Mouse (Mus musculus) spleen, adult 2 months (tissue): Measurements from ENCODE around the gene Fgfr2.

Source experiments
- CTCF ChIP-seq: fragments of 200-500 bp; IDR thresholded peaks from 2 replicates; pipeline ENCODE4 v1.5.1; 2011; ENCODE audit warnings: mild to moderate bottlenecking, inconsistent platforms; ENCODE audit not compliant: insufficient read depth, insufficient read length, insufficient replicate concordance; ENCODE audit errors: extremely low read depth
- POLR2A ChIP-seq: fragments of 200-500 bp; IDR thresholded peaks from 2 replicates; pipeline ENCODE4 v1.6.1; 2011; ENCODE audit warnings: low read depth, low read length, inconsistent platforms

GRCm38 (mm10) chr7:132758875-132759274 is 364.3 kb downstream of the Fgfr2 start:
- TF ChIP-seq CTCF: no peak
- TF ChIP-seq POLR2A: no peak
